Mouse (Mus musculus): ENCODE measurements around the gene Olfr814. TPM values are rescaled to one million over a fixed set of nuclear protein-coding genes. Genes with fewer than 3 reads are reported as not detected.
"Not testable (repeated sequence)": the region's sequence is repeated elsewhere in the genome, so short reads cannot be mapped to it uniquely, and the experiment has no call there.

Gene Olfr814
- polyA plus RNA-seq (2016; fragmentation: Nextera tagmentation; extraction: Ambion mirVana): not detected in 2 replicates

- not testable (repeated sequence) for H3K4me1 ChIP-seq (replicated peaks); H3K27me3 ChIP-seq (ENCODE audit: insufficient read depth, poor library complexity, severe bottlenecking); H3K4me3 ChIP-seq; H3K36me3 ChIP-seq; DNase-seq (ENCODE audit: low spot score); H3K9me3 ChIP-seq; H3K27ac ChIP-seq
- 65% methylated on average over 1 of the region's 1 CpGs for WGBS
Measured at GRCm38 (mm10) chr10:129879751-129880150, at the start of gene Olfr814. Gene Olfr814 (minus strand): TSS chr10:129879851.

DNA sequence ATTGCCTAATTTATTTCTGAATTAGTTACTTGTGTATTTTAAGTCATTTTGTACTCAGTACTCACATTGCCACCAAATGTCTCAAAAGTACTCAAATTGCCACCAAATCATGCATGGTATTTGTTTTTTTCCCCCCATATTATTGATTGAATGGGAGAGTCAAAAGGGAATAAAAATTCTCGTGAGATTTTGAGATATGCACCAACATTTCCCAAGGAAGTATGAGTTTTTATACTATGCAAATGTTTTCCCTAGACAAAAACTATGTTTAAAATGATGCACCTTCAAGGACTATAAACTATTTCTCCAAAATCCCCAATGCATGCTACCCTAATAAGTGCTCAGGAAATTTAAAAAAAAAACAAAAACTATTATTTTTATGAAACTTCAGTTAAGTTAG, 35.8 kb upstream of the Olfr814 start, which contains the start of gene Olfr816:
Gene Olfr816 (minus strand): TSS at position 101 of the 400 bp plus-strand sequence.
- Histone ChIP-seq H3K4me3 (no peak within 1 kb of the TSS), H3K27me3 (ENCODE audit: insufficient read depth, poor library complexity, severe bottlenecking) (no peaks in the 10 kb centered on the region), H3K36me3 (no peaks in the 10 kb centered on the region), H3K4me1 (replicated peaks) (no peaks in the 10 kb centered on the region), H3K9me3 (no peaks in the 10 kb centered on the region), H3K27ac (no peak within 1 kb of the TSS)
- WGBS: 82% methylated on average over 1 of the region's 1 CpGs
- DNase-seq (ENCODE audit: low spot score): no peak

DNA sequence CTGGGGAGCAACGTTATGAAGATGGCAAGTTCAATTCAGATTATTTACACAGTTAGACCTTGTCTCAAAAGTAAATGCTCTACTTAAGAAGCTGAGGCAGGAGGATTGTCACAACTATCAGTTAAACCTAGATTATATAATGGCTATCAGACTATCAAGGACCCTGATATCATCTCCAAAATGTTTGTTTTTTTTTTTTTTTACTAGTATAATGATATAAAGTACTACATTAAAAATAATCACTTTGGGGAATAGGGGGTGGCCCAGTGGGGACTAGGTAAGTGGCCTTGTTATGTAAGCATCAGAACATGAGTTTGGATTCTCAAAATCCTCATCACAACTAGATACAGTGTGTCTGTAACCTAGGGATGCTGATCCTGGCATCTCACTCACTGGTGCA, 26.1 kb upstream of the Olfr814 start, which contains the start of gene Olfr815:
Gene Olfr815 (minus strand): TSS at position 101 of the 400 bp plus-strand sequence.
- not testable (repeated sequence) for H3K36me3 ChIP-seq; DNase-seq (ENCODE audit: low spot score); H3K27ac ChIP-seq; H3K4me1 ChIP-seq (replicated peaks); H3K9me3 ChIP-seq; H3K27me3 ChIP-seq (ENCODE audit: insufficient read depth, poor library complexity, severe bottlenecking); H3K4me3 ChIP-seq
- WGBS: 68% methylated on average over 1 of the region's 1 CpGs

- no peak overlapping the region for H3K4me3 ChIP-seq
- 96% methylated on average over 7 of the region's 7 CpGs for WGBS
- no peak for DNase-seq (ENCODE audit: low spot score)
Measured at GRCm38 (mm10) chr10:129885934-129886333, 6.3 kb upstream of the Olfr814 start.

DNA sequence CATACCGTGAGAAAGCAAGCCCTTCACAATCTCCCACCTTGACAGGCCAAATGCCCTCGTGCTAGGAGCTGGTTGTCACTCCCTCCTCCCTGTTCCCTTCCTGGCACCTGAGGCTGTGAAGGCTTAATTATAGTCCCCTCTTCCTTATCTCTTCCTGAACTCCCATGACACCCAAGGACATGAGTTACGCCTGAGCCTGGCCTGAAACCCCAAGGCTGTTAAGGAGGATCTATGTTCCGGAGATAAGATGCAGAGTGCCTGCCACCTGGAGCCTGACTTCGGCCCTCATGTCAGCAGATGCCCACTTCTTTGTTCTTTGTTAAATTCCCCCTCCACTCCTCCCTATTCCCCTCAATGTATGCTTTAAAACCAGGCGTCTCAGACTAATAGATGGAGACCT, 5.8 kb upstream of the Olfr814 start:
- WGBS: 86% methylated on average over 6 of the region's 6 CpGs
- not testable (repeated sequence) for H3K27ac ChIP-seq; H3K4me1 ChIP-seq (replicated peaks); H3K9me3 ChIP-seq; H3K27me3 ChIP-seq (ENCODE audit: insufficient read depth, poor library complexity, severe bottlenecking); DNase-seq (ENCODE audit: low spot score); H3K4me3 ChIP-seq; H3K36me3 ChIP-seq

More at GRCm38 (mm10) chr10:129885934-129886333, 6.3 kb upstream of the Olfr814 start:
- no peaks in the 10 kb centered on the region for H3K27me3 ChIP-seq (ENCODE audit: insufficient read depth, poor library complexity, severe bottlenecking)
- no peaks in the 10 kb centered on the region for H3K36me3 ChIP-seq
- no peak overlapping the region for H3K27ac ChIP-seq
- no peaks in the 10 kb centered on the region for H3K9me3 ChIP-seq
- no peaks in the 10 kb centered on the region for H3K4me1 ChIP-seq (replicated peaks)

DNA sequence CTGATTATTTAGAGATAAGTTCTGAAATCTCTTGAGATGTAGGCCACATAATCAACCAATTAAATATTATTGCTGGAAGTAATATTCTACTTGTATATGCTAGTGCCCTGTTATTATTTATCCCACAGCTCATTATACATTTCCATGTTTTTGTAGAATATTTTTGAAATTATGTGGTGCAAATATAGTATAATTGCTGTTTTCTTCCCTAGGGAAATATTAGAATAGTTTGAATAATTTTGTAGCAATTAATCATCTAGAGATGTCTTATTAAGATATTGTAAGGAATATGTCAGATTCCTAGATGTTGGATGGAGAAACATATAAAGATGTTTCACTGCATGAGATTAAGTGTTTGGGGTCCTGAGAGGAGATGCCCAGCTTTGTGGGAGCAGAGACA, 24.6 kb downstream of the Olfr814 start, which contains the start of gene Olfr813:
Gene Olfr813 (plus strand): TSS at position 301 of the 400 bp plus-strand sequence.
- Histone ChIP-seq H3K27ac (no peak within 1 kb of the TSS), H3K4me3 (no peak within 1 kb of the TSS), H3K4me1 (replicated peaks) (no peaks in the 10 kb centered on the region), H3K27me3 (ENCODE audit: insufficient read depth, poor library complexity, severe bottlenecking) (no peaks in the 10 kb centered on the region), H3K36me3 (no peaks in the 10 kb centered on the region), H3K9me3 (no peaks in the 10 kb centered on the region)
- DNase-seq (ENCODE audit: low spot score): no peak

DNA sequence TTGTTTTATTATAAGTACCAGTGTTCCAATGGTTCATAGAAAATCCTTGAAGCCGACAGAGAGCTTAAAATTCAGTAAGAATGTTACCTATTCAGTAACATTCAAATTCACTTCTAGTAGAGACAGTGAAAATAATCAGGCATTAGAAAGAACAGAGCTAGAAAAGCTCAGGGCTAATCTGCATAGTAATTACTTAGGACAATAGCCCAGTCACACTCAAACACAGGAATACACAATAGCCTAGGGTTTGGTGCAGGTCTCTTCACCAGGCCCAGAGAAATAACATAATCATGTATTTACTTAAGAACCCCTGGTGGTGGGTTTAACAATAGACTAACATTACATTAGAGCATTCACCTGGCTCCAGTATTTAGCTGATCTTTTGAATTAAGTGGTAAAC, 32.3 kb downstream of the Olfr814 start:
- H3K4me3 ChIP-seq: no peak overlapping the region
- WGBS: 69% methylated on average over 1 of the region's 1 CpGs
- H3K27ac ChIP-seq: no peak overlapping the region
- no peaks in the 10 kb centered on the region for H3K9me3 ChIP-seq
- no peaks in the 10 kb centered on the region for H3K4me1 ChIP-seq (replicated peaks)
- H3K36me3 ChIP-seq: no peaks in the 10 kb centered on the region
- H3K27me3 ChIP-seq (ENCODE audit: insufficient read depth, poor library complexity, severe bottlenecking): no peaks in the 10 kb centered on the region
- DNase-seq (ENCODE audit: low spot score): no peak

DNA sequence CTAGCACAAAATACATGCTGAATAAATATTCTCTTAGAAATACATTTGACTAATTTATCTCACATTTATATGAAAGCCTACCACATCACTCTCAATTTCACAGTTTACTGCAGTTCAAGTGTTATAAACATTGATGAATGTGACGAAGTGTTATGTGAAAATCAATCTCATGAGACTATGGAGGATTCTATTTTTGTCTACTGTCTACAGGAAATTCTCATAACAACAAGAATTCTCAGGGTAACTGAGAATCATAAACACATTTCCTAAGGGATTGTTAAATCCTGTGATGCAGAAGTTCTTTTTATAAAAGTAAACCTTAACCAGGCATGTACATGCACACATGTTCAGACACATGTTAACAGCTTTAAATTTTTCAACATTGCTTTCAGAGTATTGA, 33.7 kb downstream of the Olfr814 start, which contains the start of gene Olfr812:
Gene Olfr812 (minus strand): TSS at position 101 of the 400 bp plus-strand sequence.
- Histone ChIP-seq H3K27me3 (ENCODE audit: insufficient read depth, poor library complexity, severe bottlenecking) (no peaks in the 10 kb centered on the region), H3K4me1 (replicated peaks) (no peaks in the 10 kb centered on the region), H3K27ac (no peak within 1 kb of the TSS), H3K36me3 (no peaks in the 10 kb centered on the region), H3K9me3 (no peaks in the 10 kb centered on the region), H3K4me3 (no peak within 1 kb of the TSS)
- 88% methylated on average over 1 of the region's 1 CpGs for WGBS
- no peak for DNase-seq (ENCODE audit: low spot score)

Other genes with a start within 250 kb of the Olfr814 start
- gene Olfr799, start 242.4 kb downstream of the Olfr814 start, polyA plus RNA-seq (2016; fragmentation: Nextera tagmentation; extraction: Ambion mirVana): not detected in 2 replicates
- gene Olfr800, start 222.2 kb downstream of the Olfr814 start, polyA plus RNA-seq (2016; fragmentation: Nextera tagmentation; extraction: Ambion mirVana): not detected in 2 replicates
- not detected in 2 replicates for gene Olfr801, start 206.0 kb downstream of the Olfr814 start, polyA plus RNA-seq (2016; fragmentation: Nextera tagmentation; extraction: Ambion mirVana)
- not detected in 2 replicates for gene Olfr802, start 191.7 kb downstream of the Olfr814 start, polyA plus RNA-seq (2016; fragmentation: Nextera tagmentation; extraction: Ambion mirVana)
- gene Olfr803, start 185.6 kb downstream of the Olfr814 start, polyA plus RNA-seq (2016; fragmentation: Nextera tagmentation; extraction: Ambion mirVana): not detected in 2 replicates
- not detected in 2 replicates for gene Olfr804, start 176.6 kb downstream of the Olfr814 start, polyA plus RNA-seq (2016; fragmentation: Nextera tagmentation; extraction: Ambion mirVana)
- not detected in 2 replicates for gene Olfr805, start 150.5 kb downstream of the Olfr814 start, polyA plus RNA-seq (2016; fragmentation: Nextera tagmentation; extraction: Ambion mirVana)
- gene Olfr806, start 137.9 kb downstream of the Olfr814 start, polyA plus RNA-seq (2016; fragmentation: Nextera tagmentation; extraction: Ambion mirVana): not detected in 2 replicates
- not detected in 2 replicates for gene Olfr807, start 122.1 kb downstream of the Olfr814 start, polyA plus RNA-seq (2016; fragmentation: Nextera tagmentation; extraction: Ambion mirVana)
- not detected in 2 replicates for gene Olfr808, start 114.4 kb downstream of the Olfr814 start, polyA plus RNA-seq (2016; fragmentation: Nextera tagmentation; extraction: Ambion mirVana)
- not detected in 2 replicates for gene Olfr809, start 105.2 kb downstream of the Olfr814 start, polyA plus RNA-seq (2016; fragmentation: Nextera tagmentation; extraction: Ambion mirVana)
- gene Olfr810, start 84.9 kb downstream of the Olfr814 start, polyA plus RNA-seq (2016; fragmentation: Nextera tagmentation; extraction: Ambion mirVana): not detected in 2 replicates
- not detected in 2 replicates for gene Olfr811, start 75.5 kb downstream of the Olfr814 start, polyA plus RNA-seq (2016; fragmentation: Nextera tagmentation; extraction: Ambion mirVana)
- gene Olfr812, start 33.8 kb downstream of the Olfr814 start, polyA plus RNA-seq (2016; fragmentation: Nextera tagmentation; extraction: Ambion mirVana): not detected in 2 replicates
- gene Olfr813, start 24.5 kb downstream of the Olfr814 start, polyA plus RNA-seq (2016; fragmentation: Nextera tagmentation; extraction: Ambion mirVana): not detected in 2 replicates
- not detected in 2 replicates for gene Olfr815, start 26.0 kb upstream of the Olfr814 start, polyA plus RNA-seq (2016; fragmentation: Nextera tagmentation; extraction: Ambion mirVana)
- gene Olfr816, start 35.7 kb upstream of the Olfr814 start, polyA plus RNA-seq (2016; fragmentation: Nextera tagmentation; extraction: Ambion mirVana): not detected in 2 replicates
- gene Olfr818, start 69.2 kb upstream of the Olfr814 start, polyA plus RNA-seq (2016; fragmentation: Nextera tagmentation; extraction: Ambion mirVana): not detected in 2 replicates
- gene Olfr819, start 87.4 kb upstream of the Olfr814 start, polyA plus RNA-seq (2016; fragmentation: Nextera tagmentation; extraction: Ambion mirVana): not detected in 2 replicates
- not detected in 2 replicates for gene Olfr247, start 96.3 kb upstream of the Olfr814 start, polyA plus RNA-seq (2016; fragmentation: Nextera tagmentation; extraction: Ambion mirVana)
- not detected in 2 replicates for gene Gm10310, start 105.2 kb upstream of the Olfr814 start, polyA plus RNA-seq (2016; fragmentation: Nextera tagmentation; extraction: Ambion mirVana)
- not detected in 2 replicates for gene Olfr820, start 132.8 kb upstream of the Olfr814 start, polyA plus RNA-seq (2016; fragmentation: Nextera tagmentation; extraction: Ambion mirVana)
- not detected in 2 replicates for gene Olfr821, start 150.5 kb upstream of the Olfr814 start, polyA plus RNA-seq (2016; fragmentation: Nextera tagmentation; extraction: Ambion mirVana)
- not detected in 2 replicates for gene Olfr822, start 191.4 kb upstream of the Olfr814 start, polyA plus RNA-seq (2016; fragmentation: Nextera tagmentation; extraction: Ambion mirVana)
- gene Olfr823, start 235.5 kb upstream of the Olfr814 start, polyA plus RNA-seq (2016; fragmentation: Nextera tagmentation; extraction: Ambion mirVana): not detected in 2 replicates